Mouse (Mus musculus) MEL (cell line): Measurements from ENCODE around the gene Ascl2.

Experiments
- BHLHE40 ChIP-seq: IDR thresholded peaks from 2 replicates; pipeline ENCODE4 v1.6.1; 2012; ENCODE audit warnings: low read depth, mild to moderate bottlenecking, inconsistent platforms, low read length, improper control_type of control experiment, borderline replicate concordance
- CHD2 ChIP-seq: IDR thresholded peaks from 2 replicates; pipeline ENCODE4 v1.6.1; 2011; ENCODE audit warnings: low read length, improper control_type of control experiment
- CTCF ChIP-seq, 3 experiments: IDR thresholded peaks in 2 of 3; conservative IDR thresholded peaks in 1 of 3; 2 replicates each; pipeline ENCODE4 v1.5.1; 2011 to 2012; ENCODE audit warnings: low read length in 3 of 3, low read depth in 2 of 3, mild to moderate bottlenecking in 2 of 3, improper control_type of control experiment in 1 of 3, inconsistent platforms in 1 of 3, mixed read lengths in 1 of 3, moderate library complexity in 1 of 3; ENCODE audit not compliant: control insufficient read depth in 1 of 3, insufficient read depth in 1 of 3, poor library complexity in 1 of 3, severe bottlenecking in 1 of 3
- GATA1 ChIP-seq: IDR thresholded peaks from 2 replicates; pipeline ENCODE4 v1.6.1; 2011; ENCODE audit warnings: low read depth, low read length, improper control_type of control experiment
- HCFC1 ChIP-seq: IDR thresholded peaks from 2 replicates; pipeline ENCODE4 v1.6.1; 2012; ENCODE audit warnings: low read depth, mild to moderate bottlenecking, inconsistent platforms, low read length, improper control_type of control experiment, moderate library complexity
- MYC ChIP-seq: IDR thresholded peaks from 2 replicates; pipeline ENCODE4 v1.6.1; 2011; ENCODE audit warnings: low read depth, mild to moderate bottlenecking, low read length, improper control_type of control experiment, moderate library complexity
- POLR2A ChIP-seq, 2 experiments: IDR thresholded peaks; 2 replicates each; pipeline ENCODE4 v1.6.1; 2011 to 2012; ENCODE audit warnings: low read length in 2 of 2, mild to moderate bottlenecking in 2 of 2, control low read depth in 1 of 2, improper control_type of control experiment in 1 of 2, low read depth in 1 of 2, moderate library complexity in 1 of 2; ENCODE audit not compliant: control insufficient read depth in 1 of 2, insufficient read depth in 1 of 2, poor library complexity in 1 of 2
- POLR2AphosphoS5 ChIP-seq: IDR thresholded peaks from 2 replicates; pipeline ENCODE4 v1.6.1; 2012; ENCODE audit warnings: low read depth, borderline replicate concordance, mild to moderate bottlenecking, inconsistent platforms, low read length, moderate library complexity, mixed read lengths
- USF1 ChIP-seq: IDR thresholded peaks from 2 replicates; pipeline ENCODE4 v1.6.1; 2014; ENCODE audit warnings: low read depth, mild to moderate bottlenecking, inconsistent platforms, low read length, improper control_type of control experiment, moderate library complexity

DNA sequence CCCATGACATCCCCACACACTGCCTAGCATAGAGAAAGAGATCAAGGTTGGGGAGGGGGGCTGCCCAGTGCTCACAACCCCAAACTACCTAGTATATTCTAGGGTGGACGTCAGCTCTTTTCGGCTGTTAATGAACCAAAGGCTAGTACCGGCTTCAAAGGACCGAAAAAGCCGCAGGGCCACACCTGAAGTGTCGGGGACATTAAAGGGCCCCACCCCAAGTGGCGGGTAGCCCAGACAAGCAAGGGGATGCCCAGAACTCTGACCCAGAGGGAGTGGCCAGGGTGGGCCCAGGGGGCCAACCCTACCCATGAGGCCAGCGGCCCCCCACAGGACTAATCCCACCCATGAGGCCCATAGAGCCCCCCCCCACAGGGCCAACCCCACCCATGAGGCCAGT lies 41.8 kb downstream of the Ascl2 start:
- TF ChIP-seq USF1 (no peak), MYC (no peak), POLR2AphosphoS5 (no peak), GATA1 (no peak), BHLHE40 (no peak), CHD2 (no peak), CTCF (IDR thresholded peaks at IDR 0.05 in 2 of 3, conservative IDR thresholded peaks at IDR 0.05 in 1 of 3; ENCODE audit: control insufficient read depth in 1 of 3, insufficient read depth in 1 of 3, low read depth in 2 of 3, low read length in 3 of 3, poor library complexity in 1 of 3, severe bottlenecking in 1 of 3) (no peak), POLR2A (IDR thresholded peaks at IDR 0.05; ENCODE audit: control insufficient read depth in 1 of 2, insufficient read depth in 1 of 2, low read depth in 1 of 2, low read length in 2 of 2, poor library complexity in 1 of 2) (no peak), HCFC1 (no peak)
